In genomic region chr17:57134693-57135092, GRCm38 (mm10) we compare ENCODE assay signal across 40 mouse cellular contexts. TPM values are rescaled to one million over a fixed set of nuclear protein-coding genes. Genes with fewer than 3 reads are reported as not detected.
"Had no signal": no experiment of that assay in that cellular context is flagged by ENCODE, and none has a peak within 500 bp of the region (broad histone marks: within the 10 kb centered on the region; RNA-seq: fewer than 3 reads in every experiment).

No protein-coding gene starts in this region.

- H3K27ac ChIP-seq: gastrocnemius, adult 2 months; heart, adult 2 months; heart, embryonic 13.5 days; heart, embryonic 15.5 days; hindbrain, embryonic 10.5 days; hindbrain, embryonic 12.5 days; hindbrain, embryonic 14.5 days; intestine, embryonic 15.5 days; kidney, embryonic 15.5 days; kidney, postnatal 0 days; limb, embryonic 13.5 days; limb, embryonic 15.5 days; liver, embryonic 15.5 days had no signal

- H3K4me2 ChIP-seq: heart, embryonic 11.5 days; heart, embryonic 13.5 days; heart, embryonic 15.5 days; hindbrain, embryonic 12.5 days; hindbrain, embryonic 14.5 days; intestine, embryonic 15.5 days; kidney, embryonic 15.5 days; limb, embryonic 13.5 days; limb, embryonic 15.5 days; liver, embryonic 15.5 days had no signal

- H3K9ac ChIP-seq: heart, embryonic 13.5 days; heart, embryonic 15.5 days; hindbrain, embryonic 12.5 days; hindbrain, embryonic 14.5 days; intestine, embryonic 15.5 days; kidney, embryonic 15.5 days; limb, embryonic 13.5 days; limb, embryonic 15.5 days; liver, embryonic 15.5 days had no signal

- H3K4me1 ChIP-seq: heart, embryonic 13.5 days; heart, embryonic 15.5 days; hindbrain, embryonic 10.5 days; hindbrain, embryonic 12.5 days; intestine, embryonic 15.5 days; kidney, embryonic 15.5 days; limb, embryonic 13.5 days; limb, embryonic 15.5 days had no signal

- H3K36me3 ChIP-seq: heart, embryonic 13.5 days; heart, embryonic 15.5 days; hindbrain, embryonic 10.5 days; hindbrain, embryonic 12.5 days; intestine, embryonic 15.5 days; kidney, embryonic 15.5 days; limb, embryonic 13.5 days; limb, embryonic 15.5 days; liver, embryonic 15.5 days had no signal

- DNase-seq: gastrocnemius, adult 2 months; gastrocnemius, postnatal 10 days; gastrocnemius, postnatal 25 days; heart, adult 2 months; heart, postnatal 4 days; kidney, adult 18-20 months; kidney, adult 9 months; kidney, postnatal 14 days; kidney, postnatal 36 days; layer of hippocampus, adult 9-11 months; layer of hippocampus, postnatal 36 days; left cerebral cortex, postnatal 4 days had no signal

- H3K4me3 ChIP-seq: gastrocnemius, adult 2 months; heart, adult 2 months; heart, embryonic 13.5 days; heart, embryonic 15.5 days; hindbrain, embryonic 10.5 days; hindbrain, embryonic 12.5 days; intestine, embryonic 15.5 days; kidney, embryonic 15.5 days; limb, embryonic 13.5 days; limb, embryonic 15.5 days; liver, embryonic 15.5 days had no signal

- ATAC-seq: hindbrain, embryonic 16.5 days; inflammation-experienced regulatory T-cells, adult 6 months; intestine, embryonic 15.5 days; intestine, postnatal 0 days had no signal

- H3K9me3 ChIP-seq: heart, embryonic 13.5 days; heart, embryonic 15.5 days; hindbrain, embryonic 10.5 days; hindbrain, embryonic 12.5 days; intestine, embryonic 15.5 days; kidney, embryonic 15.5 days; limb, embryonic 13.5 days; limb, embryonic 15.5 days; liver, embryonic 15.5 days had no signal

- H3K27me3 ChIP-seq: heart, embryonic 13.5 days; heart, embryonic 15.5 days; intestine, embryonic 15.5 days; limb, embryonic 15.5 days; liver, embryonic 15.5 days had no signal

RNA-seq across cellular contexts. Expression of gene Cd70, which starts 14.9 kb away (rescaled TPM):
- total RNA-seq: gastrocnemius, adult 2 months; gastrocnemius, postnatal 10 days; gastrocnemius, postnatal 25 days; gastrocnemius, postnatal 4 days; granulocyte monocyte progenitor cell, adult 5-6 weeks; heart, adult 2 months; heart, postnatal 25 days; heart, postnatal 4 days; left cerebral cortex, adult 18-20 months; left cerebral cortex, postnatal 10 days; left cerebral cortex, postnatal 4 days had no signal
- polyA plus RNA-seq: heart, adult 2 months; heart, embryonic 11.5 days; heart, embryonic 13.5 days; heart, embryonic 15.5 days; heart, postnatal 0 days; hindbrain, embryonic 12.5 days; intestine, postnatal 0 days; kidney, postnatal 0 days; limb, embryonic 11.5 days; limb, embryonic 13.5 days; limb, embryonic 15.5 days; liver, embryonic 15.5 days had no signal

RNA-seq across cellular contexts. Expression of gene Tubb4a, which starts 47.1 kb away (rescaled TPM):
- total RNA-seq: granulocyte monocyte progenitor cell, adult 5-6 weeks had no signal

RNA-seq across cellular contexts. Expression of gene Tnfsf14, which starts 59.3 kb away (rescaled TPM):
- total RNA-seq: gastrocnemius, adult 2 months; gastrocnemius, postnatal 25 days; gastrocnemius, postnatal 4 days; heart, postnatal 25 days; heart, postnatal 4 days; layer of hippocampus, adult 18-20 months; layer of hippocampus, adult 8-10 months; layer of hippocampus, postnatal 14 days; layer of hippocampus, postnatal 36 days; left cerebral cortex, adult 18-20 months; left cerebral cortex, adult 8-10 months; left cerebral cortex, postnatal 10 days; left cerebral cortex, postnatal 25 days; left cerebral cortex, postnatal 4 days had no signal
- polyA plus RNA-seq: frontal cortex, adult 2 months; heart, embryonic 15.5 days; heart, postnatal 0 days; hindbrain, embryonic 12.5 days; hindbrain, embryonic 16.5 days had no signal
